25 mouse cellular contexts compared by ENCODE assay signal in the genomic region with DNA sequence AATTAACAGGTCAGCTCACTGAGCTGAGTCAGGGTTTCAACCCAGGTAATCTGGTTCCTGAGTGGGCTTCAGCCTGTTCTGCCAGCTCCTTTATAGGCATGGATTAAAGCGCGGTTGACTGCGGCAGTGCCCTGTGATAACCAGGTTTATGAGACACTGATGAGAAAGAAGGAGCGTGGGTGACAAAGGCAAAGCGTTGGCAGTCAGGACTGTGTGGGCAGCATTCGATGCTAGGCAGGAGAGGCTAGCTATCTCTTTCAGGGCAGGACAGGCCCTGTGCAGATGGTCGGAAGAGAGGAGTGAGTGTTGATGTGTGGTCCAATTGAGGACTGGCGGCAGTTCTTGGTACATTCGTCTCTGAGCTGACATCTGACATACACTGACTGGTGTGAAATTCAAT. TPM values are rescaled to one million over a fixed set of nuclear protein-coding genes. Genes with fewer than 3 reads are reported as not detected.
DNase-seq lines count a peak whose midpoint lies in the region; ATAC-seq and TF ChIP-seq lines count a peak whose summit lies in the region.
"Had no signal": no experiment of that assay in that cellular context is flagged by ENCODE, and none has a peak within 500 bp of the region (broad histone marks: within the 10 kb centered on the region; RNA-seq: fewer than 3 reads in every experiment).

No protein-coding gene starts in this region.

- intact Hi-C loops in left cerebral cortex, adult 2 months (cut with DNase I) = no loop called here
- intact Hi-C loops in left cerebral cortex, postnatal 14 days (cut with DNase I) = no loop called here

- WGBS in heart, embryonic 14.5 days = 44% methylated on average over 9 of the region's 9 CpGs
- WGBS in heart, embryonic 11.5 days (ENCODE audit: insufficient replicate concordance) = 63% methylated on average over 9 of the region's 9 CpGs

- TF ChIP-seq CTCF in left cerebral cortex, adult 2 months (IDR thresholded peaks at IDR 0.05) = no peak

- no peaks in the 10 kb centered on the region for H3K36me3 ChIP-seq in heart, embryonic 14.5 days (ENCODE audit: control insufficient read depth, insufficient read depth, low read length)
- H3K36me3 ChIP-seq in heart, embryonic 11.5 days (ENCODE audit: control insufficient read depth, insufficient read depth, low read length) = no peaks in the 10 kb centered on the region
- H3K36me3 ChIP-seq in myocyte (ENCODE audit: control insufficient read depth, insufficient read depth) = no peaks in the 10 kb centered on the region
- H3K36me3 ChIP-seq: embryonic facial prominence, embryonic 13.5 days; forebrain, embryonic 10.5 days; forebrain, embryonic 15.5 days; kidney, embryonic 15.5 days; limb, embryonic 15.5 days; liver, embryonic 13.5 days had no signal

- no peaks in the 10 kb centered on the region for H3K27me3 ChIP-seq in heart, embryonic 14.5 days (ENCODE audit: control insufficient read depth, insufficient read depth, low read length)
- H3K27me3 ChIP-seq in heart, embryonic 11.5 days (ENCODE audit: control insufficient read depth, insufficient read depth, low read length) = no peaks in the 10 kb centered on the region
- H3K27me3 ChIP-seq in myocyte (ENCODE audit: control insufficient read depth, insufficient read depth, insufficient read length) = no peaks in the 10 kb centered on the region
- H3K27me3 ChIP-seq: forebrain, embryonic 15.5 days; kidney, embryonic 15.5 days; Patski had no signal

- no peak overlapping the region for H3K4me3 ChIP-seq in heart, embryonic 14.5 days (ENCODE audit: control insufficient read depth in 1 of 2, insufficient read depth in 1 of 2, low read depth in 1 of 2, low read length in 2 of 2)
- H3K4me3 ChIP-seq in heart, embryonic 11.5 days (ENCODE audit: low read depth, low read length) = no peak overlapping the region
- H3K4me3 ChIP-seq in left cerebral cortex, adult 2 months = no peak overlapping the region
- no peak overlapping the region for H3K4me3 ChIP-seq in myocyte
- H3K4me3 ChIP-seq: embryonic facial prominence, embryonic 13.5 days; forebrain, embryonic 10.5 days; forebrain, embryonic 15.5 days; kidney, embryonic 15.5 days; limb, embryonic 15.5 days; liver, embryonic 13.5 days had no signal

- peaks cover 24 to 45% of the 10 kb centered on the region in 2 experiments for H3K4me1 ChIP-seq in heart, embryonic 14.5 days (ENCODE audit: control insufficient read depth in 2 of 2, insufficient read depth in 2 of 2, low read length in 2 of 2)
- peaks cover 13% of the 10 kb centered on the region for H3K4me1 ChIP-seq in heart, embryonic 11.5 days (ENCODE audit: control insufficient read depth, insufficient read depth, low read length)
- H3K4me1 ChIP-seq: embryonic facial prominence, embryonic 13.5 days had no signal

- ATAC-seq in heart, embryonic 14.5 days (ENCODE audit: insufficient number of reproducible peaks, insufficient read depth, low FRiP score, low read depth) = 0 out of 2 replicates have a peak, but pooled peaks have one; percentile 22
- no peak for ATAC-seq in heart, embryonic 11.5 days (replicated peaks; ENCODE audit: insufficient number of reproducible peaks, low FRiP score, low TSS enrichment)
- ATAC-seq: forebrain, embryonic 15.5 days; hindbrain, embryonic 16.5 days; Patski had no signal

- H3K9ac ChIP-seq in heart, embryonic 14.5 days (ENCODE audit: low read length) = no peak overlapping the region
- H3K9ac ChIP-seq in heart, embryonic 11.5 days (ENCODE audit: low read depth, low read length) = no peak overlapping the region
- H3K9ac ChIP-seq: embryonic facial prominence, embryonic 13.5 days; forebrain, embryonic 15.5 days; kidney, embryonic 15.5 days; limb, embryonic 15.5 days; liver, embryonic 13.5 days had no signal

- no peaks in the 10 kb centered on the region for H3K79me2 ChIP-seq in myocyte (ENCODE audit: control insufficient read depth, insufficient read depth)

- DNase-seq in gastrocnemius, postnatal 25 days = peak; percentile 43
- DNase-seq in gastrocnemius, postnatal 10 days = no peak
- no peak for DNase-seq in left cerebral cortex, adult 2 months (ENCODE audit: extremely low spot score in 1 of 2, low spot score in 2 of 2)
- DNase-seq in left cerebral cortex, postnatal 14 days (ENCODE audit: low spot score in 2 of 2) = no peak
- no peak for DNase-seq in kidney, postnatal 25 days
- DNase-seq: adrenal gland, postnatal 10 days; cerebellum, adult 11-12 months; cerebellum, adult 9-11 months; gastrocnemius, postnatal 14 days; kidney, adult 18-20 months; liver, embryonic 13.5 days; midbrain, embryonic 14.5 days; thymus, adult 2 months; thymus, postnatal 4 days had no signal

- H3K27ac ChIP-seq in heart, embryonic 14.5 days (replicated peaks in 1 of 2; ENCODE audit: control insufficient read depth in 1 of 2, insufficient read depth in 1 of 2, low read depth in 2 of 2, low read length in 2 of 2) = peak overlapping the region; percentile 10 to 12; a peak in 3 of 4 replicates
- no peak overlapping the region for H3K27ac ChIP-seq in heart, embryonic 11.5 days (ENCODE audit: low read depth, low read length)
- H3K27ac ChIP-seq in left cerebral cortex, adult 2 months = peak overlapping the region; percentile 70
- H3K27ac ChIP-seq: embryonic facial prominence, embryonic 13.5 days; forebrain, embryonic 10.5 days; forebrain, embryonic 15.5 days; kidney, embryonic 15.5 days; limb, embryonic 15.5 days; liver, embryonic 13.5 days; stomach, postnatal 0 days had no signal

- no peak for TF ChIP-seq POLR2A in myocyte (IDR thresholded peaks at IDR 0.05; ENCODE audit: insufficient read length, low read depth)

- H3K9me3 ChIP-seq in heart, embryonic 14.5 days (ENCODE audit: control insufficient read depth, low read length) = peaks cover 5% of the 10 kb centered on the region; the same call in 1 of the 2 replicates
- H3K9me3 ChIP-seq in heart, embryonic 11.5 days (replicated peaks; ENCODE audit: control insufficient read depth, low read length) = no peaks in the 10 kb centered on the region; the same call in 1 of the 2 replicates
- H3K9me3 ChIP-seq: embryonic facial prominence, embryonic 13.5 days; forebrain, embryonic 10.5 days; forebrain, embryonic 15.5 days; kidney, embryonic 15.5 days; limb, embryonic 15.5 days; liver, embryonic 13.5 days had no signal

- no peak overlapping the region for H3K4me2 ChIP-seq in heart, embryonic 14.5 days (ENCODE audit: low read length)
- no peak overlapping the region for H3K4me2 ChIP-seq in heart, embryonic 11.5 days
- peak overlapping the region; percentile 59 for H3K4me2 ChIP-seq in myocyte (ENCODE audit: low read depth)
- H3K4me2 ChIP-seq: embryonic facial prominence, embryonic 13.5 days; forebrain, embryonic 15.5 days; kidney, embryonic 15.5 days; limb, embryonic 15.5 days; liver, embryonic 13.5 days had no signal

- H3ac ChIP-seq in myocyte (ENCODE audit: control insufficient read depth, insufficient read length) = no peak overlapping the region

TF ChIP-seq in myocyte, 11 proteins besides CTCF, POLR2A, EP300 and RAD21:
- TF ChIP-seq TCF12 (IDR thresholded peaks at IDR 0.05; ENCODE audit: insufficient read depth, poor library complexity, severe bottlenecking) (no peak), REST (IDR thresholded peaks at IDR 0.05; ENCODE audit: insufficient read depth, insufficient read length) (no peak), POLR2AphosphoS2 (IDR thresholded peaks at IDR 0.05; ENCODE audit: insufficient read length, low read depth) (no peak), TCF3 (IDR thresholded peaks at IDR 0.05; ENCODE audit: insufficient read length, low read depth) (no peak), MYOD1 (IDR thresholded peaks at IDR 0.05; ENCODE audit: control insufficient read depth in 1 of 3, insufficient read length in 2 of 3, low read depth in 2 of 3) (no peak), SRF (IDR thresholded peaks at IDR 0.05; ENCODE audit: control insufficient read depth, insufficient read length, low read depth) (no peak), CEBPB (IDR thresholded peaks at IDR 0.05; ENCODE audit: insufficient read depth, poor library complexity, severe bottlenecking) (no peak), MAX (IDR thresholded peaks at IDR 0.05; ENCODE audit: low read depth) (no peak), E2F4 (IDR thresholded peaks at IDR 0.05; ENCODE audit: insufficient read depth) (no peak)

RNA-seq across cellular contexts. Expression of a gene that starts 17.3 kb away (rescaled TPM):
- total RNA-seq in gastrocnemius, postnatal 25 days (2021) = 10 to 100 TPM in 1 of 2 experiments, 1 to 10 TPM in 1; 9.0 to 10.6 TPM
- 10 to 100 TPM; 30.6 to 48.9 TPM for total RNA-seq in gastrocnemius, postnatal 10 days (2021)
- 2,493 and 2,941 TPM in 2 replicates for polyA plus RNA-seq in heart, embryonic 14.5 days (2014; fragmentation: Nextera tagmentation; extraction: Ambion mirVana)
- polyA plus RNA-seq in heart, embryonic 11.5 days (2014; fragmentation: Nextera tagmentation; extraction: Ambion mirVana) = 3,018 and 3,194 TPM in 2 replicates
- total RNA-seq in left cerebral cortex, adult 2 months (2021) = 10 to 100 TPM; 21.3 to 24.5 TPM
- total RNA-seq in left cerebral cortex, postnatal 14 days (2021) = 10 to 100 TPM; 22.9 to 27.2 TPM
- polyA plus RNA-seq in myocyte (2012; fragmentation: generic; extraction: Trizol) = 5,062 TPM

RNA-seq across cellular contexts. Expression of a gene that starts 17.3 kb away (rescaled TPM):
- 10 to 100 TPM; 24.5 to 25.0 TPM for total RNA-seq in gastrocnemius, postnatal 25 days (2021)
- 10 to 100 TPM; 30.4 to 37.5 TPM for total RNA-seq in gastrocnemius, postnatal 10 days (2021)
- polyA plus RNA-seq in heart, embryonic 14.5 days (2014; fragmentation: Nextera tagmentation; extraction: Ambion mirVana) = 35.6 and 39.7 TPM in 2 replicates
- polyA plus RNA-seq in heart, embryonic 11.5 days (2014; fragmentation: Nextera tagmentation; extraction: Ambion mirVana) = 34.4 and 44.6 TPM in 2 replicates
- total RNA-seq in left cerebral cortex, adult 2 months (2021) = 10 to 100 TPM; 55.9 to 57.7 TPM
- total RNA-seq in left cerebral cortex, postnatal 14 days (2021) = 10 to 100 TPM; 59.6 to 67.6 TPM
- 9.2 TPM for polyA plus RNA-seq in myocyte (2012; fragmentation: generic; extraction: Trizol)

RNA-seq across cellular contexts. Expression of a gene that starts 40.1 kb away (rescaled TPM):
- total RNA-seq in gastrocnemius, postnatal 25 days (2021) = 1 to 10 TPM; 1.2 to 1.7 TPM
- total RNA-seq in gastrocnemius, postnatal 10 days (2021) = 10 to 100 TPM in 1 of 2 experiments, 1 to 10 TPM in 1; 4.7 to 15.9 TPM
- 1.7 and 1.8 TPM in 2 replicates for polyA plus RNA-seq in heart, embryonic 14.5 days (2014; fragmentation: Nextera tagmentation; extraction: Ambion mirVana)
- 3.9 and 4.6 TPM in 2 replicates for polyA plus RNA-seq in heart, embryonic 11.5 days (2014; fragmentation: Nextera tagmentation; extraction: Ambion mirVana)
- total RNA-seq in left cerebral cortex, adult 2 months (2021) = 1 to 10 TPM; 2.9 to 3.4 TPM
- 1 to 10 TPM; 4.3 to 4.5 TPM for total RNA-seq in left cerebral cortex, postnatal 14 days (2021)
- polyA plus RNA-seq in myocyte (2012; fragmentation: generic; extraction: Trizol) = 25.0 TPM
